Mouse (Mus musculus): Measurements from ENCODE around the gene Cip2a. TPM values are rescaled to one million over a fixed set of nuclear protein-coding genes. Genes with fewer than 3 reads are reported as not detected.

Cip2a gene
- total RNA-seq, 2 experiments from 2014 or later: 0.57 to 0.69 TPM

Other genes starting within 250 kb of the Cip2a start
- gene Trat1, start 222.2 kb upstream of the Cip2a start, total RNA-seq (2021): under 1 TPM in 1 of 2 experiments, not detected in 1; 0.46 TPM
- gene Retnlb, start 177.3 kb upstream of the Cip2a start, total RNA-seq (2021): not detected
- gene Retnla, start 151.6 kb upstream of the Cip2a start, total RNA-seq (2021): 1 to 10 TPM; 4.4 TPM
- not detected for gene Retnlg, start 121.6 kb upstream of the Cip2a start, total RNA-seq (2021)
- 1 to 10 TPM; 4.0 to 4.3 TPM for gene Dzip3, start within 50 bp of the Cip2a start, total RNA-seq (2021)
- not detected for gene Myh15, start 63.3 kb downstream of the Cip2a start, total RNA-seq (2021)